Mouse (Mus musculus) cerebellum, adult 9-10 months (tissue): ENCODE results near the gene Dlgap3.

Experiments
- DNase-seq: peaks from one replicate; pipeline ENCODE4 v3.0.0; 2022

Dlgap3 gene

DNA sequence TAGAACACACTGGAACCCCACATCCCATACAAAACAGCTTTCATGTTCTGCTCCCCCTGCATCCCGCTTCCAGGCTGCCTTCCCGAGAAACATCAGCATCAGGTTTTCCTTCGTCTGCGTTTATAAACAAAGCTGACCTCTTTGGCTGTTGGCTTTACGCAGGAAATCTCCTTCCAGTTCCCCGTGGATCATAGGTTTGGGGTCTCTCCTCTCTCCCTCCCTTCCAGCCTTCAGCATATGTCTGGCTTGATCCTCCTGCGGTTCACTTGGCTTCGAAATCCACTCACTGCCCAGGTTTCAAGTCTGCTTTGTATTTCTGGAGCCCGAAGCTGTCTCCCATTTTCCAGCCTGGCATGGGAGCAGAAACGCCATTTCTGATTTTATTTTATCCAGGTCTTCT lies 54.3 kb downstream of the Dlgap3 start:
- DNase-seq, result peak; percentile 81

DNA sequence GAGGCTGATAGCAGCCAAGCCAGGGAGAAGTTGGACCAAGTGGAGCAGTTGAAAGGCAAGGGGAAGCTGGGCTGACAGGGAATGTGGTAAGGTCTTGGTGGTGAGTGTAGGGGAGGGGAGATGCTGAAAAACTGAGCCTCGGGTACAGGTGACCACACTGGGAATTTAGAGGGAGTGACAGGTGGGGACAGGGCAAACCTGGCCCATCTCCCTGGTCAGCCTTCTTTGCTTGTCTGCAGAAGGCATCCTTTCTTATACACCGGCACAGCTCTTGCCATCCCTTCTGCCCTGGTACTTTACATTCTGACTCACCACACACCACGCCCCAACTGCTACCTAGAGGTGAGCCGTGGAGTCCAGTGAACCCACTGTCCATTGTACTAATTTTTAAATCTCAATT lies 54.8 kb downstream of the Dlgap3 start:
- DNase-seq, result peak; percentile 50

DNA sequence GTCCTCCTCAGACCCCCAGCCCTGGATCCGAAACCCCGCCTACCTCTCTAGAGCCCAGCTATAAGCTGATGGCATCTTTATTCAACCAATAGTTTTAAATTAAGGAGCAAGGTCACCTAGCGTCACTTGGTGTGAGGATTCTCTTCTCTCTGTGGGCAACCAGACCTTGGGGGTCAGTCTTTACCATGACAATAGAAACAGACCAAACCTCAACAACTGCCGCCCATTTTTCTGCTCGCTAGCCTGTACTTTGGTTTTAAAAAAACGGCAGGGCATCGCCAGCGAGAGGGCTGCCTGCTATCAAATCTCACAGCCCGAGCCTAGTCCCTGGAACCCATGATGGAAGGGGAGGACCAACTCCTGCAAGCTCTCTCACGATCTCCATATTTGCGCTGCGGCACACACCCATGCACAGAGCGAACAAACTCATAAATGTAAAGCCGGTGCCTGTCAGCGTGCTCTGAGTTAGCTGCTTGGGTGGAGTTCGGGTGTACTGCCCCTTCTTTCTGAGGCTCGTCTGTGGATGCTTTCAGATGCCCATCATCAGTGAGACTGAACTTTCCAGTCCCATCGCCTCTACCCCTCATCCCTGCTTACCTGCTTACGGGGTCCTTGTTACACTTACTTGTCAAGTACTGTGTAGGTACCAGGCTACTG lies 55.6 kb downstream of the Dlgap3 start:
- DNase-seq, result no peak

DNA sequence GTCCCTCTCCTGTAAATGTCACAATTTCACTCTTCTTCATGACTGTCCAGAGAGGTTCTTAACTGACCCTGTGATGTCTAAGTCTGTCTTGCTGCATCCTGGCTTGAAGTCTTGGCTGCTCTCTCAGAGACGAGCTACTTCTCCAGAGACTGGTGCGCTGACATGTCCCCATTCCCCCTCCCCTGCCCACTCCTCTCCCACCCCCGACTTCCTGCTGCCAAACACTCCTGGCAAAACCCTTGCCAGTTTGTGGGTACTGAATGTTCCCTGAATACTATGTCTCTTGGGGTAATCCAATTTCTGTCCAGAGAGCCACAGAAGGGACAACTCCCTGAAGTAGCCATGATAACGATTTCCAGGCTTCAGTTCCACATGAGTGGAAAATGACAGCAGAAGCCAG lies 57.1 kb downstream of the Dlgap3 start:
- no peak for DNase-seq

DNA sequence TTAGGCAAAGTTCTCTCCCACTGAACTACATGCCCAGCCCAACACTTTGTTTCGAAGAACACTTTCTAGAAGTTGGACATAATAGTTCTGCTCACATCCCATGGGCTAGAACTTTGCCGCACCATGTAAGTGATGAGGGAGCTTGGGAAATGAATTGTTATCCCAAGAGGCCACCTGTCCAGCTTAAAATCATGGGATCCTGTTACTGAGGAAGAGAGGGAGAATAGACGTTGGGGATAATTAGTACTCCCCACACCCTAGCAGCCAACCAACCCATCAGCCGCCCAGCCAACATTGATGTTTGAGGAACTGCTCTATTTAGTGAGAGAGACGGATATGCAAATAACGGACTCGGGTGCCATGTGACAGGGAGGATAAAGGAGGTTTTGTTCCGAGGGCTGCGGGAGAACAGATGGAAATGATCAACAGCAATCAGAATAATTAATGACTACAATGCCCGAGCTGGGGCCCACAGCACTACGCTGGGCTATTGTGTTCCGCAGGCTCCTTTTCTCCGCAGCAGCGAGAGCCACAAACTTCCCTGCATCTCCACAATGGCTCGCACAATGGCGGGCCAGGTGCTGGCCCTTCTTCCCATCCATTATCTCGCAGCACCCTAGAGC lies 58.2 kb downstream of the Dlgap3 start:
- no peak for DNase-seq

DNA sequence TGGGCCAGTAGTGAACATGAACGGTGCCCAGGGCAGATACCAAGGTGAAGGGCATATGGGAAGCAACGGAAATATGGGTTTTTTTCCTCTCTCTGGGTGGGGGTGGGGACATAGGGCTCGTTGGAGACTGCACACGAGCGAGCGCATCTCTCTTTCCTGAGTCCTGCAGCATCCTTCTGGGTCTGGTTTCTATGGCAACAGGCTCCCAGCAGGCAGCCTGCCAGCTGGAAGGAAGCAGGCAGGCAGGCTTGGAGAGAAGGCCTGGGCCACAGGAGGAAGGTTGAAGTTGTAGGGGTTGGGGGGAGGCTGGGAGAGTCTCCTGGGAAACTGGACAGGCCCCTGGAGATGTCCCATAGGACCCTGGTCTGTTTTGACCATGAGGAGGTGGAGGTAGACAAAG lies 63.0 kb downstream of the Dlgap3 start:
- DNase-seq, result peak; percentile 91

DNA sequence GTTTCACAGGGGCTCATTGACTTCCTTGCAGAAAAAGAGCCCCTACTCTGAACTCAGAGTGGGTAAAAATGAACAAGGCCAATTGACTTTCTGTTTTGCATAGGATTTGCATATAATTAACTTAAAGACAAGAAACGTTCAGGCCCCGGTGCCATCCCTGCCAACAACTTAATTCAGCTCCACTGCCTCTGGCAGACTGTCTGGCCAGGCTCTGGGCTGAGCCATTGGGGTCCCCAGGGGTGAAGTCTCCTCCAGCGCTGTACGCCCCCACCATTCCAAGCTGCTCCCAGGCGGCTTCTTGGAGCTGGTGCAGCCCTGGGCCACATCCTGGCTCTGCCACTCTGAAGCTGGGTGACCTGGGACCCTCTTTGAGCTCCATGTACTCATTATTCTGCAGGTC lies 63.5 kb downstream of the Dlgap3 start:
- DNase-seq, result peak; percentile 64

DNA sequence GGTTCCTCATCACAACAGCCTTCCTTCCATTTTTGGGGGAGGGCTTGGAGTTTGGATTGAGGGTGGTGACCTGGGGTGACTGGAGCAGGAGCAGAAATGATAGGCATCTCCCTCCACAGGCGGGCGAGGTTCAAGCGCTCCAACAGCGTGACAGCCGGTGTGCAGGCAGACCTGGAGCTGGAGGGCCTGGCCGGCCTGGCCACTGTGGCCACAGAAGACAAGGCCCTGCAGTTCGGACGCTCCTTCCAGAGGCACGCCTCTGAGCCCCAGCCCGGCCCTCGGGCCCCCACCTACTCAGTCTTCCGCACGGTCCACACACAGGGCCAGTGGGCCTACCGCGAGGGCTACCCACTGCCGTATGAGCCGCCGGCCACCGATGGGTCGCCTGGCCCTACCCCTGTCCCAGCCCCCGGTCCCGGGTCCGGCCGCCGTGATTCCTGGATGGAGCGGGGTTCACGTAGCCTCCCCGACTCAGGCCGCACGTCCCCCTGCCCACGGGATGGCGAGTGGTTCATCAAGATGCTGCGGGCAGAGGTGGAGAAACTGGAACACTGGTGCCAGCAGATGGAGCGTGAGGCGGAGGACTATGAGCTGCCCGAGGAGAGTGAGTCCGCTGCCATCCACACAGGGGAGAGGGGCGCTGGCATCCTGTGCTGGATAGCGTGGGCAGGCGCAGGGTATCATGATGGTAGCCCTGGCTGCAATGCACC lies 64.6 kb downstream of the Dlgap3 start:
- peak; percentile 71 for DNase-seq

DNA sequence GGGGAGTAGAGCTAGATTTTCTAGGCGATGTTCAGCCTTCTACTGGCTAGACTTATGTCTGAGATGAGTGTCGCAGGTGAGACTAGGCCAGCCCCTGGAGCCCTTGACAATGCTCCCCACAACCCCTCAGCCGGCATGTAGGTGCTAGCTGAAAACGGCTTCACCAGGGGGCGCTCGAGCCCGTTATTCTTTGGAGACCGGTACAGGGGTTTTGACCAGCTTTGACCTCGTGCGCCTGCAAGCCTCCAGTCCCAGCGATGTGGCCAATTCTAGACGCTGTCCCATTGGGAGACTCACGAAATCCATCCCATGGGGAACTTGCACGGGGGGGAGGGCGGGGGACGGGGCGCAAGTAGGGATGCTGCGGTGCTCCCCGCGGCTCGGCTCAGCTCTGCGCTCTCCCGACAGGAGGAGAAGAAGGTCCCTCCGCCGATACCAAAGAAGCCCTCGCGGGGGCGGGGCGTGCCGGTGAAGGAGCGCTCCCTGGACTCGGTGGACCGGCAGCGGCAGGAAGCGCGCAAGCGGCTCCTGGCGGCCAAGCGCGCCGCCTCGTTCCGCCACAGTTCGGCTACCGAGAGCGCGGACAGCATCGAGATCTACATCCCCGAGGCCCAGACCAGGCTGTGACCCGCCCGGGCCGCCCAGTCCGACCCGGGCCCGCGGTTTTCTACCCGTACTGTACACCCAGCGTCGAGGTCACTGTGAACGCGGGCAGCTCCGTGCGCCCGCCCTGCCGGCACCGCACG lies 66.9 kb downstream of the Dlgap3 start:
- peak; percentile 85 for DNase-seq

DNA sequence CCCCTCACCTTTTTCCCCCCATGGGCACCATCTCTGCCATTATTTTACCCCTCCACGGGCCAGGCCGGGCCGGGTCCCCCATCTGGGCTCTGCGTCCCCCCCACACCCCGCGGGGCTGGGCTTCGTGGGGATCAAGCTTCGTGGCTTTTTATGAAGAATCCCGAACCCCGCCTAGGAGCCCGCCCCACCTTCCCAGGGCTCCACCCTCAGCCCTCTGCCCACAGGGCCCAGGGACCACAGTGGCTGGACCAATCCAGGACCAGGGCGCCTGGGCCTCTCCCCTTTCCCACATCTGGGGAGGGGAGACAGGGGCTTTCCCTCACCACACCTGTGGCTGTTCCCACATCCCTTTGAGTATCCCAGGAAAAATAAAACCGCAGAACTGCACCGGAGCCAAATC lies 67.6 kb downstream of the Dlgap3 start:
- no peak for DNase-seq

DNA sequence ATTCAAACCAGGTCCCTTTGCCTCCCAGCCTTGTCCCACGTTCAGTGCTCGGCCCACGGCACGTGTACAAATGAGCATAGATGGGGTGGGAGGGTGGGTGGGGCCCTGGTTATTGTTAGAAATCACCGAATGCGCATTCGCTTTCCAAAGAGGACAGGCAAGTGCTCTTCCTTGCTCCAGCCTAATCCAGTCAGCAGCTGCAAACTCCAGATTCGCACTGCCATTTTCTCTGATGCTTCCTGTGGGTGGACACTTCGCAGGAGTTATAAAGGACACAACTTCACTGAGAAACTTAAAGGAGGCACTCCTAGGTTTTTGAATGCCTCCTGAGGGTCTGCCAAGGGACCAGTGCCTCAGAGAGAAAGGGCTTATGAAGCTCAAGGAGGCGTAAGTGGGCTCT lies 68.3 kb downstream of the Dlgap3 start:
- no peak for DNase-seq

DNA sequence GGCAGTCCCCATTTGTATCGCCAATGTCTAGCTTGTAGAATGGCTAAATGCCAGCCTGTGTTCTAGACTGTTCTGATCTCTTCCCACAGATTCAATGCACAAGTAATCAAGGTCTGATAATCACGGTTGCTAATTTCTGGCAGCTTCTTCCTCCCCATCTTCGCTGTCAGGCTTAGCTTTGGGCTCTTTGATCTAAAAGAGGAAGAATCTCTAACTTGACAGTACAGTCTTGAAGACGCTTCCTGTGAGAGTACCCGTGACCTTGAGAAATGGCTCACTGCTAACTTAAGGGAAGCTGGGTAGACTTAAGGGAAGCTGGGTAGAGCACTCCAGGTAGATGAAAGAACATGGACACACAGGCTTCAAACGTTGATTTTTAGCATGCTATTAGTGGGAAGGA lies 73.7 kb downstream of the Dlgap3 start:
- DNase-seq, result peak; percentile 37

DNA sequence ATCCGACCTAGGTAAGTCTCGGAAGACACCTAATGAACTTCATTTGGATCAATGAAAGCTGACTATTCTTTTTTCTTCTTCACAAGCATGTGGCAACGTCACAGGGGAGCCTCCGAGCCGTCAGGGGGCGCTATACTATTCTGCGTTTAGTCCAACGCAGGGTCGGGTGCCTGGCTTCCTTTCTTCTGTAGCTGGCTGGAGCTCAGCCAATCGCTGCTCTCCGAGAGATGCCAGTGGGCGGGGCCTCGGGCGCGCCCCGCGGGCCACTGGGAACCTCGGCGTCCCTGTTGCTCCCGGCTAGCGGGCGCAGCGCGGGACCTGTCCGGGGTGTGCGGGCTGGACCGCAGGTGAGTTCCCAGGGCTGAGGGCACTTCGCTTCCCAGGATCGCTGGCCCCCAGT lies 74.5 kb downstream of the Dlgap3 start, which contains the start of gene Smim12:
Gene Smim12, plus strand, starts transcription at position 233 of the 400 bp plus-strand sequence.
- peak; percentile 99 for DNase-seq

DNA sequence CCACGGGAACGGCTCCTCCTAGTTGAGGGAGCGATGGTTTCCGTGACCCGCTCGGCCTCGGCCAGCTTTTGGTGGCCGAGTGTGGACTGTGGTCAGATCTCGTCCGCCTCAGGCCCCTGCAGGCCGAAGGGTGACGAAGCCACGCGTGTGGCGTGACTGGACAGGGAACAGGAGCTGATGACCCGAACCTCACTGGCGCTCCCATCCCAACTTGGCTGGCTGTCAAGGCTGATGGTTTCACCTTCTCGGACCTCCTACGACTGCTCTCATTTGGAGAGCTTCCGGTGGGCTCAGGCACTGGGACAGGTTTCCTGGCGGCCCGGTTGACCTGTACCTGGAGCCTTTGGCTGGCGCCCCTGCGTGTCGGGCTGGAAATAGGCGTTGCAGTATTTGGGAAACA lies 74.9 kb downstream of the Dlgap3 start:
- no peak for DNase-seq

DNA sequence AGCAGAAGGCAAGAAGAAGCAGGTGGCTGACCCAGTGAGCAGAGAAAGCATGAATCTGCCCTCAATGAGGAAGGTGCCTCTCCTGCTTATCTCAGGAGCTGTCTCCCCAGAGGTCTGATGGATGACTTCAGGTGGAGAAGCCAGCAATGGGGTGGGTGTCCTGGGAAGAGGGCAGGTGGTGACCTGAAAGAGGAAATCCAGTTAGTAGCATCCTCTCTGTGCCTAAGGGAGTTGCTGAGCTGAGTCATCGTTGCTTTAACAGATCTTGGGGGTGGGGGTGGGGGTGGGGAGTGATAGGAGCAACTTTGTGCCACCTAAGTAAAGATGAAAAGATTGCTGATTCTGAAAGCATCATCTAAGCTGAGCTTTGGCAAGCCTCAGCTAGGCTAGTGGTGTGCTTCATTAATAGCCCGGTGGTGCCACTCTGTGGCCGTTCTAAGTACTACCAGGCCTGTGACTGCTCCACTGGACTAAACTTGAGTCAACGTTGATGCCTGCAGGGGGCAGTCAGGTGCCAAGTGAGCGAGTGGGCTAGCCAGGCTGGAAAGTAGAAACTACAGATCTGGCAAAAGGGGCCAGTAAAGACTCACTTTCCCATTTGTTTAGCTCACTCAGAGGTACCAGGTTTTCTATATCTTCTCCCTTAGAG lies 80.8 kb downstream of the Dlgap3 start:
- DNase-seq, result peak; percentile 99

DNA sequence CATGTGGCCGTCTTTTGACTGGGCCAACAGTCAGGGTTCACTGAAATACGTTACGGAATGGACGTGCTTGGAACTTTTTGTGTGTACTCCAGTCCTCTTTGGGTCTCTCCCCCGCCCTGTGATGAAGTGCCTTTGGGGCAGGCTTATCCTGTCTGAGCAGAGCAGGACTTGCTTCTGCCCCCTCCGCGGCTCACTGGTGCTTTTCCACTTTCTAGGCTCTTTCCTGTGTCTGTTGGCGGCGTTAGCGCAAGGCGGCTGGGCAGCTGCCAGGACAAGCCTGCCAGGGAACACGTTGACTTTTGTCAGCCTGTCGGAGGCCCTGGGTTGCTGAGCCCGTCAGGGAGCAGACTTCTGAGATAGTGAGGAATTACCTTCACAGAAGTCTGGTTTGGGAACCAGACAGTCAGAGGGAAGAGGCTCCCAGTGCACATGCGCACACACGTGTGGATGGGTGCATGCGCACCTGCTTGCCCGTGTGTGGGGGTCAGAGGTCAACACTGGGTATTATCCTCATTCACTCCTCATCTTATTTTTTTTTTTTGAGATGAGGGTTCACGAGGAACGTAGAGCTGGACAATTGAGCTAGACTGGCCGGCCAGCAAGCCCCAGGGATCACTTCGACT lies 83.1 kb downstream of the Dlgap3 start:
- peak; percentile 69 for DNase-seq

DNA sequence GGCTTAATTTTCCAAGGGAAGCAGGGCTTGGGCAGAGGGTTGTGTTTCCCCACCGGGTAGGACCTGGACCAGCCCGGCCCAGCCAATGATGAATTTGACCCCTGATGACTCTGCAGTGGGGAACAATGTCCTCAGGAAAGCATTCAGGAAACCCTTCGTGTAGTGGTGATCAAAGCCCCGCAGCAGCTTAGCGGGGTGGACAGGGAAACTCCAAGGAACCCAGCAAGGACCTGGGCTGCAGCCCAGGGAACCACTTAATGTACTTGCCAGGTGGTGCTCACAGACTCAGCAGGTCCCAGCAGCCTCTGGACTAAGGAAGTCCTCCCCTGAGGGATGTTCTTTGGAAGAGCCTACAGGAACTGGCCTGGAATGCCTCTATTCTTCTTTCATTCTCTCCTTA lies 87.7 kb downstream of the Dlgap3 start:
- no peak for DNase-seq

DNA sequence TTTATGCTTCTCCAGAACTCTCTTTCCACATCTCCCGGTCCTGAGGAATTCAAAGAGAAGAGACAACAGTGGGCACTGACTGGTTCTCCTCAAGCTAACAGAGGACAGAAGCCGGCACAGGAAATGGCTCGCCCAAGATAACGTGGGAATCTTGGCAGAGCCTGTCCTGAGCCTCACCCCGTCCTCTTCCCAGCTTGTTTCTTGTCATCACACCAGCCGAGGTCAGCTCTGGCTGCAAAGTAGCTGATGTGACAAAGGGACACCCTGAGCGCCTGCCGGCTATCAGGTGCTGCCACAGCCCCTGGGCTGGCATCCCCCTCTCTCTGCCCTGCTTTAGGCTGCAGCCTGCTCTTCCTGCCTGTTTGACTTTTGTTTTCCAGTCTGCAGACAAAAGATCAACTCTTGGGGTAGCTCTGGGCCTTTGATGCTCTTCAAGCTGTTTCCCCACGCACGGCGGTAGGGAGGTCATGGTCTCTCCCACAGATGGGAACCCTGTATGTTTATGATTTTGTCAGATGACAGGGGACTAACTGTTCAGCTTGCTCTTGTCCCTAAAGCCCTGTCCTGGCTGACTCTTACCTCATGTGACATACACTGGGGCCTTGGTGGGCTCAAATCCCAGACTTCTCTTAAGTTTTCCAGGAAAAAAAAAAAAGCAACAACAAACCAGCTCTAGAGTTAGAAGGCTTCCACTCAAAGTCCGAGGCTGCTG lies 89.3 kb downstream of the Dlgap3 start:
- no peak for DNase-seq

DNA sequence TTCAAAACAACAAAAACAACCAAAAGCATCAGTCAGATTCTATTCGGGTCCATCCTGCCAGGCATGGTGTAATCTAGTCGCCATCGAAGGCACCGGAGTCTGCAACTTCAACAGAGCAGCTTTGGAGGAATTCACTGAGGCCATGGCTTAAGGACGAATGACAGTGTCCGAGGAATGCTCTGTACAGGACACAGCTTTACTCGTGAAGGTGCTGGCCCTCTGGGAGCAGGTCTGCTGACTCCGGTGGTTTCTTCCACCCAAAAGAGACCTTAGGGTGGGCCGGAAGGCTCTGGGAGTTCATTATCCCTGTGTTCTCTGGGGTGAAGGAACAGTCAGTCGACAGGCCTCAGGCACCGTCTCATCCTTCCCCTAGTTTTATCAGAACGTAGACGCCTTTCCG lies 92.6 kb downstream of the Dlgap3 start:
- DNase-seq, result no peak

DNA sequence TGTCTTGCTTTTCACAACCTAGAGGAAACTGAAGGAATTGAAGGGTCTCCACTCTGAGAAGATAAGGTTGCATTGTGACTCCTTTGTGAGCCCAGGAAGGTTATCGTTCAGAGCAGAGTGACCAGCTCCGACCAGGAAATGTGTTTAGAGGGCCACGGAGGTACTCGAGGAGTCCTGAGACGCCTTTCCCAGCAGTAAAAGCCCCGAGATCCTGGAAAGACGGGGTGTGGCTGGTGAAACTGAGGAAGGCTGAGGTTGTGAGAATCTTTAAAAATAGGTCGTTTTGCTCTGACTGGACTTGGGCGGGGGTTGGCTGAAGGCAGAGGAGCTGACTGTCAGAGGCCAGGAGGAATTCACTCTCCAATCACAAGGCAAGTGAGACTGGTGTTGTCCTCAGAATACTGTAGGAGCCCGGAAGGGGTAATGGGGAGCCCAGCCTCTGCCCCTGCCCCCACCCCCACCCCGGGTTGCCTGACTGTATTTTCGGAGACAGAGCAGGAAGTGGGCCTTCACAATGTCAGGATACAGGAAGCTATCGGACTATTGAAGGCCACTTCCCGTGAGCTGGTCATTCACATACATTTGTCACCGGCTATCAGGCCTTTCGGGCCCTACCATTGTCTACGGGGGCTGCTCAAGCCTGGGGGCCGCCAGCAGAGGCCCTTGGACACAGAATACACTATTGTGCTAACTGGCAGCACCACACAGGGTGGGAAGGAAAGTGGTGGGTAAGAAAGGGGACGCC lies 94.6 kb downstream of the Dlgap3 start:
- no peak for DNase-seq

DNA sequence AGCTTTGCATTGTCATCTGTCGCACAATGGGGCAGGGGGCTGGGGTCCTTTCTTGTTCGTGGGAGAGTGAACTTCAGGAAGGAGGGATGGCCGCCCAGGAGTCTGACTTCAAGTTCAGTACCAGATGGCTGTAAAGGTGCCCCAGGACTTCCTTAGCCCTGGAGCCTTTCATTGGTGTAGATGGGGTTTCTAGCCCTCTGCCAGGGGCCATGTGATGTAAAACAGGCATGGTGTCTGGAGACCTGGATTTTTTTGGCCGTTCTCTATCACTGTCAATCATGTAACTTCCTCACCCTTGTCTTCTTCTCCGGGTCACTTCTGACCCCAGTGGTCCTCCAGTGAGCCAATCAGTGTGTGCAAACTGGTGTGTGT lies 95.2 kb downstream of the Dlgap3 start:
- no peak for DNase-seq
